Mouse (Mus musculus) layer of hippocampus, postnatal 25 days (tissue): ENCODE data around the gene Dmrt2. TPM values are rescaled to one million over a fixed set of nuclear protein-coding genes. Genes with fewer than 3 reads are reported as not detected.

Source experiments
- DNase-seq, 2 experiments: peaks; one replicate each; pipeline ENCODE4 v3.0.0; 2022; ENCODE audit warnings: mixed read lengths in 2 of 2, low spot score in 1 of 2; ENCODE audit errors: extremely low spot score in 1 of 2
- total RNA-seq, 2 experiments: library from RNA; stranded (reverse); gene quantifications; 2 replicates each; pipeline ENCODE4 v1.2.3; 2021

The Dmrt2 gene
- total RNA-seq, 2 experiments from 2014 or later, result 0.85 to 0.98 TPM

DNA sequence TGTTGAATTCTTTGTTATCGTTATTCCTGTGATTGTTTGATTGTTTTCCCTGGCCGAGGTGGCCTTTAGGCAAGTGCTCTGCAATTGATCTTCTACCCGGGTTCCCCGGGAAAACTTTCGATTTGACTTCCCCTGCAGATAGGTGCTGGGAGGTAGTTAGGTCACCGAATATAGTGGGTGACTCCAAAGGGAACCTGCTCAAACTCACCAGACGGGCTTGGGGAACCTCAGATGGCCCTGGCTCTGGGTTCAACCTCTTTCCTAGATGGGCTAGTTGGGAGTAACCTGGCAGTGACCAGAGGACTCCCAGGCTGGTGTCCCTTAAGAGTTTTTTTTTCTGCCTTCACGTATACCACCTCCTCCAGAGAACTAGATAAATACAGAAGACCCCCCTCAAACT lies 2.5 kb downstream of the Dmrt2 start:
- no peak for DNase-seq

DNA sequence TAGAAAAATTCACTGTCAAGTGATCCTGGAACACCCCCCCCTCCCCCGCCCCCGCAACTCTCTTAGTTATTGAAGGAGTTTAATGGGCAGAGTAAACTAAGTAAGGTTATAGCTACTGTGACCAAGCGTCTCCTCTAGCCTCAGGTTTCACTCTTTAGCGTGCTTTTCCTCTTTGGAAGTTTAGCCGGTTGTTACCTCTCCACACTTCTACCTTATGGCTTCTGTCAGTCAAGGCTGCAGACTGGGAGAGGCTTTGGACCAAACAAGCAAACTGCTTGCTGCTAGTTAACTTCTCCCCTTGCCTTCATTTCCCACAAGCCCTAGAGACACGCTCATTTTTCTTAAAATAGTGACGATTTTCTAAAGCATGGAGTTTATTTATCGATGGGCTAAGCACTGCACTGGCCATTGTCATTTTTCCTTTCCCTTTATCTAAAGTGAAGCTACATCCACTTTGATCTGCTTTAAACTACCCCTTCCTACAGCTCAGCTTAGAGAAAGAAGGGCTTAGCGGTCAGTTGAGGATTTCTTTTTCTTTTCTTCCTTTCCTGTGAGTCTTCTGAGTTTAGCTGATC lies 3.7 kb downstream of the Dmrt2 start:
- DNase-seq, result no peak

DNA sequence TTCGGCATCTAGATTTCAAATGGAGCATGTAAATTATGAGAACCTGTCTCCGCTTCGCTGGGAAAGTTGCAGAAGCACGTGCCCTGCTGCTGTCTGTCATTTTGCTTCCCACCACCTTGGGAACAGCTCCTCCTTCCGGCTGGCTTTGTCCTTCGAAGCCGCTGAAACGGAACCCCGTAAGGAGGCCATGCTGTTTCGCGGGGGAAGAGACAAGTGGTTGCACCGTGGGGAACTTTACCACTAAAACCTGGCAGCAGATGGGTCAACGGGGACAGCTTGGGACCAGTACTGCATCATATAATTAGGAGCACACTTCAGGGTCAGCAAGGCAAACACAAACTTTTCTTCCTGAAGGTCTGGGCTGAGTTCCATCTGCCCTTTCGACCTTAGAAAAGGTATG lies 26.6 kb downstream of the Dmrt2 start:
- no peak for DNase-seq

DNA sequence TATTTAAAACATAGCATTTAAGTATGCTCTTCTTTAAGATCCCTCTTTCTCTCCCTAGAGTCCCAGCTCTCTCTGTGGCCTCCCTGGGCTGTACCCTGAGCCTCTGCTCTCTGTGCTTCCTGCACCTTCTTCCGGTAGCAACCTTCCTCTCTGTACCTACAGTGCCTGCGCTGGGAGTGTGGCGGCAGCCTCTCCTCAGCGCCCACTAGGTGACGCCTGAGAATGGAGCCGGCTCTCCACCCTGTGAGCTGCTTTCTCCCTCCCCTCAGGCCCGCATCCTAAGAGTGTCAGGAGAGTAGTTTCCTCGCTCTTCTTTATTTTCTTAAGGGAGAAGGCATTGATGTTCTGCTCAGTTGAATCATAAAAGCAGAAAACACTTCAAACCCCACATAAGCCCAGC lies 41.2 kb downstream of the Dmrt2 start:
- peak in 1 of 2 experiments; percentile 40 for DNase-seq

DNA sequence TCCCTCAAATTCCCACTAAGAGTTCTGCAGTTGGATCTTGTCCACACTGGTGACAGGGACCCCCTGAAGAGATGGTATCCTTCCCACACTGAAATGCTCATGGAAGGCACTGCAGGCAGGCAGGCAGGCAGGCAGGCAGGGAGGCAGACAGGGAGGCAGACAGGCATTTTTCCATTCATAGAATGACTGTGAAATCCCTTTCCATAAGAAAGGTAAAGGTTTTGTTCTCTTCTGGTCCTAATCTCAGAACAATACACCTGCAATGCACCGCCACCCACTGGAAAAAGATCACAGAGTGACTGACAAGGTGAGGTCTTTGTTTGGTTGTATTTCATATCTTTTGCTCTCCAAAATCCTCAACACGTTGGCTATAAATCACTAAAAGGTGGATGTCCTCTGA lies 42.7 kb downstream of the Dmrt2 start:
- DNase-seq, result no peak

DNA sequence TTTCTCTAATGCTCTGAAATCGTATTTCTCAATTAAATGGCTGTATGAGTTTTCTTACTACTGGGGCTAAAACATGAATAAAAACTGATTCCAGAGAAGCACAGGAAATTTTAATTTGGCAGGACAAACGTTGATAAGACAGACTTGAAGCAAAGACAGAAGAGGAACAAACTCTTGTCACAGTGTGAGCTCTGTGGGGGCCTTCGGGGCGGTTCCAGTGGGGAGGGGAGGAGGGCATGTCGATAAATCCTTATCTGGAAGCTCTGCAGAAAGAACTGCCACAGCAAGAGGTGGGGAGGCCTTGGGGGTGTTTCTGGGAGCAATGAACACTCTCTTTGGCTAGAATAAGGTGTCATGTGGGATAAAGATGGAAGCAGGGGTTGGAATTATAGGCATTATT lies 50.4 kb downstream of the Dmrt2 start:
- no peak for DNase-seq

Other genes with a start within 250 kb of the Dmrt2 start
- not detected for gene Dmrt1, start 166.8 kb upstream of the Dmrt2 start, total RNA-seq
- 1 to 10 TPM in 1 of 2 experiments, under 1 TPM in 1; 0.59 to 1.2 TPM for gene Dmrt3, start 62.1 kb upstream of the Dmrt2 start, total RNA-seq